Mouse (Mus musculus): ENCODE results near the gene Prkrip1. TPM values are rescaled to one million over a fixed set of nuclear protein-coding genes. Genes with fewer than 3 reads are reported as not detected.

Prkrip1 gene
- polyA plus RNA-seq, 1 experiment from 2014 or later, result 68.4 TPM

Other genes starting within 250 kb of the Prkrip1 start
- gene Ssc4d, start 224.4 kb downstream of the Prkrip1 start, polyA plus RNA-seq (2015; fragmentation: Nextera tagmentation; extraction: Ambion mirVana), result 1.0 and 1.4 TPM in 2 replicates
- gene Zp3, start 218.9 kb downstream of the Prkrip1 start, polyA plus RNA-seq (2015; fragmentation: Nextera tagmentation; extraction: Ambion mirVana), result 0.24 TPM in 1 of 2 replicates, not detected in the other
- 28.5 and 28.8 TPM in 2 replicates for gene Dtx2, start 204.2 kb downstream of the Prkrip1 start, polyA plus RNA-seq (2015; fragmentation: Nextera tagmentation; extraction: Ambion mirVana)
- 0.05 TPM in 1 of 2 replicates, not detected in the other for gene Upk3b, start 160.5 kb downstream of the Prkrip1 start, polyA plus RNA-seq (2015; fragmentation: Nextera tagmentation; extraction: Ambion mirVana)
- gene Upk3bl, start 144.5 kb downstream of the Prkrip1 start, polyA plus RNA-seq (2015; fragmentation: Nextera tagmentation; extraction: Ambion mirVana), result not detected in 2 replicates
- 13.7 and 16.4 TPM in 2 replicates for gene Rasa4, start 115.0 kb downstream of the Prkrip1 start, polyA plus RNA-seq (2015; fragmentation: Nextera tagmentation; extraction: Ambion mirVana)
- gene Polr2j, start 82.3 kb downstream of the Prkrip1 start, polyA plus RNA-seq (2015; fragmentation: Nextera tagmentation; extraction: Ambion mirVana), result 242 TPM in 2 replicates
- 31.7 and 33.8 TPM in 2 replicates for gene Lrwd1, start 62.9 kb downstream of the Prkrip1 start, polyA plus RNA-seq (2015; fragmentation: Nextera tagmentation; extraction: Ambion mirVana)
- gene Alkbh4, start 62.8 kb downstream of the Prkrip1 start, polyA plus RNA-seq (2015; fragmentation: Nextera tagmentation; extraction: Ambion mirVana), result 23.0 and 23.6 TPM in 2 replicates
- gene Orai2, start 28.2 kb downstream of the Prkrip1 start, polyA plus RNA-seq (2015; fragmentation: Nextera tagmentation; extraction: Ambion mirVana), result 30.6 and 31.0 TPM in 2 replicates
- gene Sh2b2, start 47.6 kb upstream of the Prkrip1 start, polyA plus RNA-seq (2015; fragmentation: Nextera tagmentation; extraction: Ambion mirVana), result 20.3 and 25.6 TPM in 2 replicates

Measured in midbrain, embryonic 13.5 days (tissue).